Mouse (Mus musculus): ENCODE measurements around the gene Aebp1.

The Aebp1 gene

GRCm38 (mm10) chr11:5861678-5862393 is at the start of gene Aebp1:
Aebp1 (plus strand) TSS chr11:5861947.
- in situ Hi-C loops (cut with MboI) = no loop called here

- in situ Hi-C loops (cut with MboI) = no loop called here
These were observed 48.4 kb upstream of the Aebp1 start for GRCm38 (mm10) chr11:5813381-5813780.

- in situ Hi-C loops (cut with MboI) = no loop called here
These were observed 42.5 kb upstream of the Aebp1 start for GRCm38 (mm10) chr11:5819223-5819622.

- in situ Hi-C loops (cut with MboI) = no loop called here
These were observed 36.3 kb upstream of the Aebp1 start for GRCm38 (mm10) chr11:5825432-5825831.

GRCm38 (mm10) chr11:5827931-5828330 is 33.8 kb upstream of the Aebp1 start:
- in situ Hi-C loops (cut with MboI) = no loop called here

- in situ Hi-C loops (cut with MboI) = no loop called here
These were observed 33.1 kb upstream of the Aebp1 start for GRCm38 (mm10) chr11:5828509-5829191.

- in situ Hi-C loops (cut with MboI) = no loop called here
These were observed 32.4 kb upstream of the Aebp1 start for GRCm38 (mm10) chr11:5829327-5829726.

GRCm38 (mm10) chr11:5834506-5834905 is 27.2 kb upstream of the Aebp1 start:
- in situ Hi-C loops (cut with MboI) = no loop called here

GRCm38 (mm10) chr11:5835057-5835456 is 26.7 kb upstream of the Aebp1 start:
- in situ Hi-C loops (cut with MboI) = no loop called here

GRCm38 (mm10) chr11:5836126-5836525 is 25.6 kb upstream of the Aebp1 start:
- in situ Hi-C loops (cut with MboI) = no loop called here

GRCm38 (mm10) chr11:5837251-5838246 is 24.2 kb upstream of the Aebp1 start, which contains the start of gene Polm:
Polm (minus strand) TSS chr11:5838016.
- in situ Hi-C loops (cut with MboI) = no loop called here

- in situ Hi-C loops (cut with MboI) = no loop called here
These were observed 21.4 kb upstream of the Aebp1 start for GRCm38 (mm10) chr11:5840346-5840745.

GRCm38 (mm10) chr11:5841751-5842150 is 20.0 kb upstream of the Aebp1 start:
- in situ Hi-C loops (cut with MboI) = no loop called here

- in situ Hi-C loops (cut with MboI) = no loop called here
These were observed 18.6 kb upstream of the Aebp1 start for GRCm38 (mm10) chr11:5843131-5843530.

- in situ Hi-C loops (cut with MboI) = no loop called here
These were observed 15.0 kb upstream of the Aebp1 start for GRCm38 (mm10) chr11:5846639-5847345.

GRCm38 (mm10) chr11:5848741-5849140 is 13.0 kb upstream of the Aebp1 start:
- in situ Hi-C loops (cut with MboI) = no loop called here

GRCm38 (mm10) chr11:5849316-5849715 is 12.4 kb upstream of the Aebp1 start:
- in situ Hi-C loops (cut with MboI) = no loop called here

- in situ Hi-C loops (cut with MboI) = no loop called here
These were observed 11.3 kb upstream of the Aebp1 start for GRCm38 (mm10) chr11:5850452-5850851.

GRCm38 (mm10) chr11:5851021-5851736 is 10.6 kb upstream of the Aebp1 start:
- in situ Hi-C loops (cut with MboI) = no loop called here

GRCm38 (mm10) chr11:5852314-5852713 is 9.4 kb upstream of the Aebp1 start:
- in situ Hi-C loops (cut with MboI) = no loop called here

GRCm38 (mm10) chr11:5855481-5855880 is 6.3 kb upstream of the Aebp1 start:
- in situ Hi-C loops (cut with MboI) = no loop called here
